10 mouse cellular contexts compared by ENCODE assay signal in genomic region chr2:9896097-9896770, GRCm38 (mm10). TPM values are rescaled to one million over a fixed set of nuclear protein-coding genes. Genes with fewer than 3 reads are reported as not detected.
DNase-seq lines count a peak whose midpoint lies in the region; ATAC-seq and TF ChIP-seq lines count a peak whose summit lies in the region.
"Had no signal": no experiment of that assay in that cellular context is flagged by ENCODE, and none has a peak within 500 bp of the region (broad histone marks: within the 10 kb centered on the region; RNA-seq: fewer than 3 reads in every experiment).

No protein-coding gene starts in this region.

- no peak for TF ChIP-seq EP300 in liver, postnatal 0 days (IDR thresholded peaks at IDR 0.05; ENCODE audit: low read depth)

- H3K4me3 ChIP-seq in liver, embryonic 12.5 days: peak overlapping the region; percentile 3; the same call in 1 of the 2 replicates
- H3K4me3 ChIP-seq in liver, postnatal 0 days (ENCODE audit: low read depth, low read length): no peak overlapping the region
- peak overlapping the region; percentile 18; the same call in 1 of the 2 replicates for H3K4me3 ChIP-seq in embryonic facial prominence, embryonic 15.5 days (replicated peaks)
- peak overlapping the region; percentile 18 for H3K4me3 ChIP-seq in limb, embryonic 15.5 days
- H3K4me3 ChIP-seq in thymus, adult 2 months (ENCODE audit: control insufficient read depth, insufficient read depth, low read length): no peak overlapping the region

- 1% methylated on average over 22 of the region's 22 CpGs for WGBS in liver, embryonic 12.5 days (ENCODE audit: insufficient replicate concordance)
- WGBS in liver, postnatal 0 days (ENCODE audit: insufficient replicate concordance): 2% methylated on average over 22 of the region's 22 CpGs
- WGBS in embryonic facial prominence, embryonic 15.5 days: 2% methylated on average over 22 of the region's 22 CpGs
- WGBS in limb, embryonic 15.5 days: 2% methylated on average over 22 of the region's 22 CpGs
- 10% methylated on average over 22 of the region's 22 CpGs for WGBS in thymus, adult 2 months

- ATAC-seq in liver, embryonic 12.5 days: no peak
- ATAC-seq in liver, postnatal 0 days: no peak
- no peak; the same call in 1 of the 2 replicates for ATAC-seq in embryonic facial prominence, embryonic 15.5 days (ENCODE audit: insufficient number of reproducible peaks, low FRiP score, low TSS enrichment, low read depth)
- ATAC-seq in limb, embryonic 15.5 days (ENCODE audit: insufficient number of reproducible peaks, low FRiP score, low TSS enrichment, low read depth): no peak

- no peak overlapping the region for H3K9ac ChIP-seq in liver, embryonic 12.5 days
- H3K9ac ChIP-seq in liver, postnatal 0 days (replicated peaks): no peak overlapping the region
- no peak overlapping the region for H3K9ac ChIP-seq in embryonic facial prominence, embryonic 15.5 days
- H3K9ac ChIP-seq in limb, embryonic 15.5 days: no peak overlapping the region

- H3K27me3 ChIP-seq in liver, embryonic 12.5 days (replicated peaks): peaks cover 85% of the 10 kb centered on the region
- H3K27me3 ChIP-seq in liver, postnatal 0 days (ENCODE audit: insufficient read depth, low read length): peaks cover 78% of the 10 kb centered on the region
- H3K27me3 ChIP-seq in embryonic facial prominence, embryonic 15.5 days: peaks cover 87% of the 10 kb centered on the region
- H3K27me3 ChIP-seq in limb, embryonic 15.5 days: peaks cover 83% of the 10 kb centered on the region
- peaks cover 31% of the 10 kb centered on the region for H3K27me3 ChIP-seq in thymus, adult 2 months (ENCODE audit: control insufficient read depth, insufficient read depth, low read length)

- peaks cover 5% of the 10 kb centered on the region; the same call in 1 of the 2 replicates for H3K4me1 ChIP-seq in liver, embryonic 12.5 days
- H3K4me1 ChIP-seq in liver, postnatal 0 days (ENCODE audit: insufficient read depth): no peaks in the 10 kb centered on the region
- peaks cover 9% of the 10 kb centered on the region for H3K4me1 ChIP-seq in embryonic facial prominence, embryonic 15.5 days
- H3K4me1 ChIP-seq in limb, embryonic 15.5 days: peaks cover 9% of the 10 kb centered on the region
- peaks cover 3% of the 10 kb centered on the region for H3K4me1 ChIP-seq in thymus, adult 2 months (replicated peaks; ENCODE audit: control insufficient read depth, insufficient read depth, low read length)

- DNase-seq in liver, postnatal 0 days: no peak
- DNase-seq in retina, postnatal 1 day: peak; percentile 16
- DNase-seq in urinary bladder, postnatal 10 days (ENCODE audit: low spot score): no peak
- no peak for DNase-seq in thymus, adult 2 months
- no peak for DNase-seq in right cerebral cortex, postnatal 4 days
- DNase-seq: cerebellum, postnatal 36 days had no signal

- no peak for TF ChIP-seq CTCF in liver, postnatal 0 days (IDR thresholded peaks at IDR 0.05; ENCODE audit: low read depth)
- TF ChIP-seq CTCF in thymus, adult 2 months (IDR thresholded peaks at IDR 0.05; ENCODE audit: borderline replicate concordance, control insufficient read depth, extremely low read depth, insufficient read depth, low read length, poor library complexity): no peak

- H3K27ac ChIP-seq in liver, embryonic 12.5 days: no peak overlapping the region
- H3K27ac ChIP-seq in liver, postnatal 0 days (ENCODE audit: low read depth): no peak overlapping the region
- no peak overlapping the region for H3K27ac ChIP-seq in embryonic facial prominence, embryonic 15.5 days (replicated peaks)
- no peak overlapping the region for H3K27ac ChIP-seq in limb, embryonic 15.5 days
- no peak overlapping the region for H3K27ac ChIP-seq in thymus, adult 2 months (ENCODE audit: control insufficient read depth, insufficient read depth, low read length)

- TF ChIP-seq POLR2A in thymus, adult 2 months (IDR thresholded peaks at IDR 0.05; ENCODE audit: control insufficient read depth, extremely low read depth, insufficient read depth, low read length, poor library complexity): no peak

- no peaks in the 10 kb centered on the region for H3K36me3 ChIP-seq in liver, embryonic 12.5 days
- H3K36me3 ChIP-seq in liver, postnatal 0 days (replicated peaks; ENCODE audit: insufficient read depth, low read length): no peaks in the 10 kb centered on the region
- no peaks in the 10 kb centered on the region for H3K36me3 ChIP-seq in embryonic facial prominence, embryonic 15.5 days
- H3K36me3 ChIP-seq in limb, embryonic 15.5 days: no peaks in the 10 kb centered on the region
- no peaks in the 10 kb centered on the region for H3K36me3 ChIP-seq in thymus, adult 2 months (ENCODE audit: control insufficient read depth, insufficient read depth, low read length)

- H3K4me2 ChIP-seq in liver, embryonic 12.5 days: 0 out of 2 replicates have a peak overlapping the region, but pooled peaks have one; percentile 22
- no peak overlapping the region for H3K4me2 ChIP-seq in liver, postnatal 0 days (ENCODE audit: low read depth, low read length)
- peak overlapping the region; percentile 40 for H3K4me2 ChIP-seq in embryonic facial prominence, embryonic 15.5 days (replicated peaks)
- peak overlapping the region; percentile 37 for H3K4me2 ChIP-seq in limb, embryonic 15.5 days

- no peaks in the 10 kb centered on the region for H3K9me3 ChIP-seq in liver, embryonic 12.5 days (replicated peaks)
- no peaks in the 10 kb centered on the region for H3K9me3 ChIP-seq in liver, postnatal 0 days (ENCODE audit: low read length)
- no peaks in the 10 kb centered on the region for H3K9me3 ChIP-seq in embryonic facial prominence, embryonic 15.5 days (replicated peaks)
- H3K9me3 ChIP-seq in limb, embryonic 15.5 days: no peaks in the 10 kb centered on the region

RNA-seq across cellular contexts. Expression of gene Gata3, which starts 6.4 kb away (rescaled TPM):
- 2.0 and 2.1 TPM in 2 replicates for polyA plus RNA-seq in liver, embryonic 12.5 days (2016; fragmentation: Nextera tagmentation; extraction: Ambion mirVana)
- polyA plus RNA-seq in liver, postnatal 0 days (2015; fragmentation: Nextera tagmentation; extraction: Ambion mirVana): 1.1 and 1.3 TPM in 2 replicates
- polyA plus RNA-seq in embryonic facial prominence, embryonic 15.5 days (2015; fragmentation: Nextera tagmentation; extraction: Ambion mirVana): 50.7 and 54.0 TPM in 2 replicates
- 38.8 and 41.4 TPM in 2 replicates for polyA plus RNA-seq in limb, embryonic 15.5 days (2015; fragmentation: Nextera tagmentation; extraction: Ambion mirVana)
- polyA plus RNA-seq in thymus, adult 2 months (2012; rRNA removed): 87.2 and 126 TPM in 2 replicates

RNA-seq across cellular contexts. Expression of gene 9230102O04Rik, which starts 6.9 kb away (rescaled TPM):
- 0.37 TPM in 1 of 2 replicates, not detected in the other for polyA plus RNA-seq in liver, embryonic 12.5 days (2016; fragmentation: Nextera tagmentation; extraction: Ambion mirVana)
- not detected in 2 replicates for polyA plus RNA-seq in liver, postnatal 0 days (2015; fragmentation: Nextera tagmentation; extraction: Ambion mirVana)
- polyA plus RNA-seq in embryonic facial prominence, embryonic 15.5 days (2015; fragmentation: Nextera tagmentation; extraction: Ambion mirVana): 0.56 and 0.65 TPM in 2 replicates
- polyA plus RNA-seq in limb, embryonic 15.5 days (2015; fragmentation: Nextera tagmentation; extraction: Ambion mirVana): not detected in 2 replicates
- polyA plus RNA-seq in thymus, adult 2 months (2012; rRNA removed): not detected in 2 replicates
- polyA plus RNA-seq: spleen, adult 2 months had no signal

RNA-seq across cellular contexts. Expression of gene 4930412O13Rik, which starts 15.2 kb away (rescaled TPM):
- not detected in 2 replicates for polyA plus RNA-seq in liver, embryonic 12.5 days (2016; fragmentation: Nextera tagmentation; extraction: Ambion mirVana)
- not detected in 2 replicates for polyA plus RNA-seq in liver, postnatal 0 days (2015; fragmentation: Nextera tagmentation; extraction: Ambion mirVana)
- polyA plus RNA-seq in embryonic facial prominence, embryonic 15.5 days (2015; fragmentation: Nextera tagmentation; extraction: Ambion mirVana): 0.67 TPM in 1 of 2 replicates, not detected in the other
- polyA plus RNA-seq in limb, embryonic 15.5 days (2015; fragmentation: Nextera tagmentation; extraction: Ambion mirVana): not detected in 2 replicates
- not detected in 2 replicates for polyA plus RNA-seq in thymus, adult 2 months (2012; rRNA removed)
- polyA plus RNA-seq: spleen, adult 2 months had no signal

Comparison
In these comparisons a context has a peak if more than half of its experiments do, and no peak if none do; other contexts are left out.
1. H3K4me3 ChIP-seq: peak in liver, embryonic 12.5 days (single experiment), embryonic facial prominence, embryonic 15.5 days (single experiment) and limb, embryonic 15.5 days (single experiment); none in liver, postnatal 0 days (single experiment) and thymus, adult 2 months (single experiment).
2. RNA of gene Gata3, which starts 6.4 kb away (polyA plus RNA-seq): 87.2 to 126 TPM in thymus, adult 2 months, 50.7 to 54.0 TPM in embryonic facial prominence, embryonic 15.5 days and 38.8 to 41.4 TPM in limb, embryonic 15.5 days; 2.0 to 2.1 TPM in liver, embryonic 12.5 days and 1.1 to 1.3 TPM in liver, postnatal 0 days; every median in the first group is over 10 times any median in the second.